Mouse (Mus musculus) testis, postnatal 14 days (tissue): Measurements from ENCODE around the gene Flt3l.
"Not testable (repeated sequence)": the region's sequence is repeated elsewhere in the genome, so short reads cannot be mapped to it uniquely, and the experiment has no call there.

Experiments used
- DNase-seq: peaks from one replicate; pipeline ENCODE4 v3.0.0; 2021; ENCODE audit warnings: low spot score

Gene Flt3l

GRCm38 (mm10) chr7:45095965-45096364, 40.3 kb downstream of the Flt3l start:
- DNase-seq = not testable (repeated sequence)

GRCm38 (mm10) chr7:45095367-45095766, 40.9 kb downstream of the Flt3l start:
- no peak for DNase-seq

- DNase-seq = no peak
Observed at GRCm38 (mm10) chr7:45094121-45094520, 42.1 kb downstream of the Flt3l start.

- DNase-seq = no peak
Observed at GRCm38 (mm10) chr7:45093516-45093905, 42.7 kb downstream of the Flt3l start.

GRCm38 (mm10) chr7:45092828-45093515, 43.3 kb downstream of the Flt3l start:
- no peak for DNase-seq

GRCm38 (mm10) chr7:45092048-45092447, 44.2 kb downstream of the Flt3l start, which contains the start of gene Rcn3:
Gene Rcn3, minus strand, starts transcription at chr7:45092221.
- DNase-seq = peak; percentile 88

GRCm38 (mm10) chr7:45091001-45091990, 44.9 kb downstream of the Flt3l start:
- no peak for DNase-seq

- no peak for DNase-seq
Observed at GRCm38 (mm10) chr7:45090251-45090977, 45.8 kb downstream of the Flt3l start.

GRCm38 (mm10) chr7:45088597-45088996, 47.6 kb downstream of the Flt3l start:
- DNase-seq = no peak

- no peak for DNase-seq
Observed at GRCm38 (mm10) chr7:45086084-45086483, 50.1 kb downstream of the Flt3l start.

- no peak for DNase-seq
Observed at GRCm38 (mm10) chr7:45083300-45083890, 52.8 kb downstream of the Flt3l start.

GRCm38 (mm10) chr7:45082401-45083299, 53.6 kb downstream of the Flt3l start:
- DNase-seq = no peak

- DNase-seq = no peak
Observed at GRCm38 (mm10) chr7:45081016-45081415, 55.2 kb downstream of the Flt3l start.

GRCm38 (mm10) chr7:45079856-45080255, 56.4 kb downstream of the Flt3l start:
- peak; percentile 80 for DNase-seq
